Mouse (Mus musculus): Measurements from ENCODE around the gene Irf8. TPM values are rescaled to one million over a fixed set of nuclear protein-coding genes. Genes with fewer than 3 reads are reported as not detected.

Gene Irf8
- polyA plus RNA-seq, 1 experiment: 50.7 TPM

DNA sequence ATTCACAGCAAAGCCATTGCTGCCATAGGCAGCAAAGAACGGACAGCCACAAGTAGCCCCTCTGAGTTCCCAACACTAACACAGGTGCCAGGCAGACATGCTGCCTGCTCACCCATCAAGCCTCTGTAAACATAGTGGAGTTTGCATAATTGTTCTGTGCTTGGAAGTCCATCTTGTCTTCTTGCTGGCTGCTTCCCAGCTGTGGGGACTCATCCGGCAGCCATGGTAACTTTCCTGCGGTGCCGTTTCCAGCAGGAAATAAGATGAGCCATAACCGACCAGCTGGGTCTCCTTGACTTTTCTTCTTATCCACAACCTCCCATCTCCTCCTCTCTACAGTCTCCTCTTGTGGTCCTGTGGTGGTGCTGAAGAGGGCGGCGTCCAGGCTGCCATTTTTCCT is 37.7 kb upstream of the Irf8 start:
- H3K27me3 ChIP-seq (replicated peaks): peaks cover 49% of the 10 kb centered on the region
- 0 out of 2 replicates have a peak, but pooled peaks cover 6% of the 10 kb centered on the region for H3K9me3 ChIP-seq
- TF ChIP-seq FLI1 (IDR thresholded peaks at IDR 0.05; ENCODE audit: low read length) (no peak), GATA1 (IDR thresholded peaks at IDR 0.05; ENCODE audit: borderline replicate concordance, low read length) (no peak)
- H3K4me3 ChIP-seq (replicated peaks): no peak overlapping the region
- H3K36me3 ChIP-seq (replicated peaks; ENCODE audit: low read length): no peaks in the 10 kb centered on the region
- H3K4me1 ChIP-seq: peaks cover 89% of the 10 kb centered on the region

DNA sequence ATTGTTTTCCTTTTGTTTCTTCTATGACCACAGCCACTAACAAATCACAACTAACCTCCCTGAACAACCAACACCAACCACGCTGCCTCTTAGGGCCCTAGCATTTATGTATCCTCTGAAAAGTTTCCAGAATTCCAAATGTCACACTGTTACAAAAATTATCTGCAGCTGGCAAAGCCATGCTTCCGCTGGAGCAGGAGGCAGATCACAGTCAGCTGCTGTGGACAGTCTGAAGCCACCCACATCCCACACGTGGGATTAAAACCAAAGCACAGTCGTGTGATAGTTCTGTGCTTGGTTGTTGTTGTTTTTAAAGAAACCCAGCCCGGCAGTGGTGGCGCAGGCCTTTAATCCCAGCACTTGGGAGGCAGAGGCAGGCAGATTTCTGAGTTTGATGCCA is 37.1 kb upstream of the Irf8 start:
- peaks cover 85% of the 10 kb centered on the region for H3K4me1 ChIP-seq
- no peak for TF ChIP-seq GATA1 (IDR thresholded peaks at IDR 0.05; ENCODE audit: borderline replicate concordance, low read length)
- TF ChIP-seq FLI1 (IDR thresholded peaks at IDR 0.05; ENCODE audit: low read length): no peak

DNA sequence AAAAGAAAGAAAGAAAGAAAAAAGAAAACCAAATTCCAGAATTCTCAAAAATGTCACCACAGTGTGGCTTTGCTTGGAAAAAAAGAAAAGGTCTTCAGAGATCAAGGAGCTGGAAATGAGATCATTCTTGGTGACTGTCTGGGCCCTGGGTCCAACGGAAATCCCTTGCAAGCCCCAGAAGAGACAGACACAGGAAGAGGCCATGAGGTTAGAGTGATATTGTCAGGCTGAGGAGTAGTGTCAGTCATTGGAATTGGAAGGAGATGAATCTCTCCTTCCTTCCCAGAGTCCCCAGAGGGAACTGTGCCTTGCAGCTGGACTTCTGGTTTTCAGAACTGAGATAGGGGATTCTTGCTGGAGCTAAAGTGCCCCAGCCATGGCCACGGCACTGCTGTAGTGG is 36.6 kb upstream of the Irf8 start:
- H3K27me3 ChIP-seq (replicated peaks): peaks cover 49% of the 10 kb centered on the region
- H3K4me1 ChIP-seq: peaks cover 80% of the 10 kb centered on the region
- no peaks in the 10 kb centered on the region for H3K36me3 ChIP-seq (replicated peaks; ENCODE audit: low read length)
- 0 out of 2 replicates have a peak, but pooled peaks cover 6% of the 10 kb centered on the region for H3K9me3 ChIP-seq
- no peak for TF ChIP-seq FLI1 (IDR thresholded peaks at IDR 0.05; ENCODE audit: low read length)
- TF ChIP-seq GATA1 (IDR thresholded peaks at IDR 0.05; ENCODE audit: borderline replicate concordance, low read length): no peak
- peak overlapping the region; percentile 57 for H3K4me3 ChIP-seq (replicated peaks)

More for the DNA sequence above, 37.1 kb upstream of the Irf8 start:
- H3K4me3 ChIP-seq (replicated peaks): no peak overlapping the region
- peaks cover 46% of the 10 kb centered on the region for H3K27me3 ChIP-seq (replicated peaks)
- H3K9me3 ChIP-seq: 0 out of 2 replicates have a peak, but pooled peaks cover 6% of the 10 kb centered on the region
- H3K36me3 ChIP-seq (replicated peaks; ENCODE audit: low read length): no peaks in the 10 kb centered on the region

DNA sequence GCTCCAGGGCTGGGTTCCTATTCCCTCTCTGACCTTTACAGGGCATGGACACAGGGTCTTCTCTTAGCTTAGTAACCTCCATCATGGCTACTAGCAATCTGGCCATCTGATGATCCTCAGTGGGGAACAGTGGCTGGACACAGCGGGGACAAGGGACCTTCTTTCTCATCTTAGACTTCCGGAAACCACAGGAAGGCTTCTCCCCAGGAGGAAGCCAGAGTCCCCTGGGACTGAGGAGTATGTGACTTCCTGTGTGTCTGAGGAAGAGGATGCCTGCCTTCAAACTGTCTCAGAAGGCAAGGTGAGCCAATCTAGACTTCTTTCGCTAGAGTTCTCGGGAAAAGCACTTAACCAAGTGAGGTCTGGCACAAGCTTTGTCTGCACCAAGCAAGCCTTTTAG is 36.1 kb upstream of the Irf8 start:
- H3K36me3 ChIP-seq (replicated peaks; ENCODE audit: low read length): no peaks in the 10 kb centered on the region
- H3K9me3 ChIP-seq: 0 out of 2 replicates have a peak, but pooled peaks cover 6% of the 10 kb centered on the region
- peaks cover 76% of the 10 kb centered on the region for H3K4me1 ChIP-seq
- peak overlapping the region; percentile 57 for H3K4me3 ChIP-seq (replicated peaks)
- H3K27me3 ChIP-seq (replicated peaks): peaks cover 49% of the 10 kb centered on the region
- TF ChIP-seq FLI1 (IDR thresholded peaks at IDR 0.05; ENCODE audit: low read length): no peak

DNA sequence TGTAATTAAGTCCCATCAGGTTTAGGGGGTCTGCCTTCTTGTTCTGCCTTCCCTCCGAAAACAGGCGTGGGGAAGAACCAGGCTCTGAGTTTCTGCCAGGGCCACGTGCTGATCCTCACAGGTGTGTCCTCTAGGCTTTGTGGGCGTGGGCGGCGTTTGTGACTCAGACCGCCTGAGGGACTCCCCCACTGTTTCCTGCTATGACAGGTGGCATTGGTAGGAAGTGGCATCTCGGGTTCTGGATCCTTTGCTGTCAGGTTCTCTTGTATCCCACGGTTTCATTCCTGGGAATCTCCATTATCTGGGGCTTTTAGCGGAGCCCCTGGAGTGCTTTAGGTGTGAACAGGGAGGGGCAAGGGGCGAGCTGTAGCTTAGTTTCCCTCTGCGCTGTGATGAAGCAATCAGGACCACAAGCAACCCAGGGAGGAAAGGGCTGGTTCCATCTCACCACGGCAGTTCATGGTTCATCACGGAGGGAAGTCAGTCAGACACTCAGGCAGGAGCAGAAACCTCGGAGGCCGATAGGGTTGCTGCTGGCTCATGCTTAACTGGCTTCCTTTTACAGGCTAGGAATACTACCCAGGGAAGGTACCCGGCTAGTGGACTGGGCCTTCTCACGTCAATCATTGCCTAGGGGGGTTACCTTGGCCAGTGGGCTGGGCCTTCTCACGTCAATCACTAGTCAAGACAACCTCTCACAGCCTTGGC is 34.2 kb upstream of the Irf8 start:
- Histone ChIP-seq H3K27me3 (replicated peaks) (peaks cover 38% of the 10 kb centered on the region), H3K4me3 (replicated peaks) (peak overlapping the region; percentile 23), H3K9me3 (0 out of 2 replicates have a peak, but pooled peaks cover 6% of the 10 kb centered on the region), H3K4me1 (peaks cover 67% of the 10 kb centered on the region), H3K36me3 (replicated peaks; ENCODE audit: low read length) (no peaks in the 10 kb centered on the region)
- TF ChIP-seq FLI1 (IDR thresholded peaks at IDR 0.05; ENCODE audit: low read length) (no peak), GATA1 (IDR thresholded peaks at IDR 0.05; ENCODE audit: borderline replicate concordance, low read length) (no peak)

DNA sequence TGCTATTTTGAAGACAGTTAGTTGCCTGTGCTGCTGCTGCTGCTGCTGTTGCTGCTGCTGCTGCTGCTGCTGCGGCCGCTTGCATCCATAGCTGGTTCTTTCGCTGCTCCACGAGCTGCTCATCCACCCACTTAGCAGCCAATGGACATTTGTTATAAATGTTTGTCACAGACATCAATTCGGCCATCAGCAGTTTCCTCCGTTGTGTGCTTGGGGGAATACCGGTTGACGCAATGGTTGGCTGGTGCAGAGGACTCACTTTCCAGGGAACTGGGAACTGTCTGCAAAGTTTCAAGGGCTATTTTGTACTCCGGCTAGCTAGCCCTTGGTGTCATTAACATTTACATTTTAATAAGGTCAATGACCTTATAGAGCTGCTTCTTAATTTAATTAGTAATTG is 32.0 kb upstream of the Irf8 start:
- no peaks in the 10 kb centered on the region for H3K36me3 ChIP-seq (replicated peaks; ENCODE audit: low read length)
- peaks cover 46% of the 10 kb centered on the region for H3K4me1 ChIP-seq
- TF ChIP-seq GATA1 (IDR thresholded peaks at IDR 0.05; ENCODE audit: borderline replicate concordance, low read length): no peak
- TF ChIP-seq FLI1 (IDR thresholded peaks at IDR 0.05; ENCODE audit: low read length): no peak
- peaks cover 35% of the 10 kb centered on the region for H3K27me3 ChIP-seq (replicated peaks)
- H3K9me3 ChIP-seq: no peaks in the 10 kb centered on the region
- no peak overlapping the region for H3K4me3 ChIP-seq (replicated peaks)

DNA sequence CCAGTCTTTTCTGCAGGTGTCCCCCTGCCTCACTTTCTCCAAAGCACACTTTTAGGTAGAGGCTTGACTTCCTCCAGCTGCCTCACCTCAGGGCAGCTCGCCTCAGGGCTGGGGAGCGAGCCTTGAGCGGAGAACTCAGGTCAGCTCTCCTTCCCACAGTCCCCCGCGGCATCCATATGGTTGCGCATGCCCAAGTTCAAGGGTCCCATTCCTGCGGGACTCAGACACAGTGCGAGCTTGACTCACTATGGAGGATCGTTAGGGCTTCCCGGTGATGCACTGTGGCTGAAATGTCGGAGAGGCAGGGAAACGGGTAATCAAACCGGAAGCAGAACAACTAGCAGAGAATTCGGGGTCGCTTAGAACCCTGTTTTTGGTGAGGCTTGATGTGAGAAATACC is 31.0 kb upstream of the Irf8 start:
- TF ChIP-seq FLI1 (IDR thresholded peaks at IDR 0.05; ENCODE audit: low read length) (no peak), GATA1 (IDR thresholded peaks at IDR 0.05; ENCODE audit: borderline replicate concordance, low read length) (no peak)
- H3K9me3 ChIP-seq: no peaks in the 10 kb centered on the region
- no peak overlapping the region for H3K4me3 ChIP-seq (replicated peaks)
- peaks cover 31% of the 10 kb centered on the region for H3K27me3 ChIP-seq (replicated peaks)
- no peaks in the 10 kb centered on the region for H3K36me3 ChIP-seq (replicated peaks; ENCODE audit: low read length)
- peaks cover 47% of the 10 kb centered on the region for H3K4me1 ChIP-seq

DNA sequence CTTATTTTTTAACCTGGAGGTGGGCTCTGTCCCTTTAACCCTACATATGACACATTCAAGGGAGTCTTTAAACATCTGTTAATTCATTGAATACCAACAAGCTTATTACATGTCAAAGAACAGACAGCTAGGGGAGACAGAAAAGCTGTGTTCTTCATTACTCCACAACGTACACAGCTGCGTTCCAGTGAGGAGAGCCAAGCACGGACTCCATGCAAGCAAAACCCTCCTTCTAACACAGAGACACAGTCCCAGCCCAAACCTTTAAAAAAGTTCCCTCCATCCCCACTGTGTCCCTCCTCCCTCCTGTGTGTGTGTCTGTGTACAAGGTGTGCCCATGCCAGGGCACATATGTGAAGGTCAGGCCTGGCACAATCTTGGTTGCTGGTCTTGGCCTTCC is 30.0 kb upstream of the Irf8 start:
- Histone ChIP-seq H3K4me1 (peaks cover 47% of the 10 kb centered on the region), H3K9me3 (no peaks in the 10 kb centered on the region), H3K4me3 (replicated peaks) (no peak overlapping the region), H3K36me3 (replicated peaks; ENCODE audit: low read length) (no peaks in the 10 kb centered on the region), H3K27me3 (replicated peaks) (peaks cover 25% of the 10 kb centered on the region)
- TF ChIP-seq GATA1 (IDR thresholded peaks at IDR 0.05; ENCODE audit: borderline replicate concordance, low read length) (no peak), FLI1 (IDR thresholded peaks at IDR 0.05; ENCODE audit: low read length) (no peak)

DNA sequence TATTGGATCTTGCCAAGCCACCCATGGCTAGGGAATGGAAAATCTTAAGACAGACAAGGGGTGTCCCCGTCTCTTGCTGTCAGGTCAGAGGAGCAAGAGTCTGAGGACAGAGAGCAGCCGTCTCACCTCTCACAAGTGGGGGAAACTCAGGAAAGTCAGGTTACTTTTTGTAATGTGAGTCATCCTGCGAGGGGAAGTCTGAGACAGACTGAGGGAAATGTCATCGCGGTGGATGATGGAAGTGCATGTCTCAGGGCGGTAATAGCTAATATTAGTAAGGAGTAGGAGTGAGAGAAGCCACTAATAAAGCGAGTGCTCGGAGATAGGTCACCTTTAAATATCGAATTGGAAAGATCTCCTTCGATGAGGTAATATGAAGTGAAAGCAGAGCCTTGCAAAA is 27.0 kb upstream of the Irf8 start:
- peaks cover 34% of the 10 kb centered on the region for H3K4me1 ChIP-seq
- TF ChIP-seq FLI1 (IDR thresholded peaks at IDR 0.05; ENCODE audit: low read length): no peak
- H3K4me3 ChIP-seq (replicated peaks): no peak overlapping the region
- no peaks in the 10 kb centered on the region for H3K36me3 ChIP-seq (replicated peaks; ENCODE audit: low read length)
- no peaks in the 10 kb centered on the region for H3K9me3 ChIP-seq
- H3K27me3 ChIP-seq (replicated peaks): peaks cover 9% of the 10 kb centered on the region

DNA sequence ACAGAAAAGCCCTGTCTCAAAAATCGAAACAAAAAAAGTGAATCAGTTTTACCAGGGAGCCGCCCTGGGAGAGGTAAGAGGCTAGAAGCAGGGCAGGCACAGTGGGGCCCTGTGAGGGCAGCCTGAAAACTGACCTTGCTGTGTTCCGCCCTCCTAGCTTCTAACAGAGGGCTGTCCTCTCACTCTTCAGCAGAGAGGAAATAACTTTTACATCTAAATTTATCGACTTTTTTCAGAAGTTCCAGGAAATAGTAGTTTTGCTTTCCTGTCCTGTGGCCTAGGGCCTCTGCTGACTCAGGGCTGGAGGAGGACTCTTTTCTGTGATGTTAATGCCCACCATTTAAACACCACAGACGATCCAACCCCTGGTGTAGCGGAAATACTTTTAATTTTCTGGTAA is 21.0 kb upstream of the Irf8 start:
- Histone ChIP-seq H3K27me3 (replicated peaks) (peaks cover 3% of the 10 kb centered on the region), H3K4me3 (replicated peaks) (peak overlapping the region; percentile 69), H3K36me3 (replicated peaks; ENCODE audit: low read length) (no peaks in the 10 kb centered on the region), H3K9me3 (no peaks in the 10 kb centered on the region), H3K4me1 (peaks cover 67% of the 10 kb centered on the region)
- TF ChIP-seq GATA1 (IDR thresholded peaks at IDR 0.05; ENCODE audit: borderline replicate concordance, low read length) (no peak), FLI1 (IDR thresholded peaks at IDR 0.05; ENCODE audit: low read length) (no peak)

All from megakaryocyte, embryonic 14.5 days (primary cell).